Mouse (Mus musculus) forebrain, embryonic 10.5 days (tissue): ENCODE results near the gene Ttc7b. TPM values are rescaled to one million over a fixed set of nuclear protein-coding genes. Genes with fewer than 3 reads are reported as not detected.

Source experiments
- DNase-seq: peaks from one replicate; pipeline ENCODE4 v3.0.0-alpha.2; 2017; ENCODE audit warnings: low spot score; ENCODE audit errors: extremely low spot score
- H3K27ac ChIP-seq: fragments of 300-500 bp; sonication (generic); 2 replicates; pipeline ENCODE4 v1.5.1; 2016; ENCODE audit warnings: mild to moderate bottlenecking
- H3K27me3 ChIP-seq: fragments of 300-500 bp; sonication (generic); 2 replicates; pipeline ENCODE4 v1.6.1; 2016; ENCODE audit warnings: mild to moderate bottlenecking; ENCODE audit not compliant: poor library complexity, severe bottlenecking
- H3K36me3 ChIP-seq: fragments of 300-500 bp; sonication (generic); replicated peaks from 2 replicates; pipeline ENCODE4 v1.6.1; 2016; ENCODE audit warnings: mild to moderate bottlenecking, moderate library complexity
- H3K4me1 ChIP-seq: fragments of 300-500 bp; sonication (generic); 2 replicates; pipeline ENCODE4 v1.6.1; 2016
- H3K4me3 ChIP-seq: fragments of 300-500 bp; sonication (generic); 2 replicates; pipeline ENCODE4 v1.5.1; 2016; ENCODE audit warnings: mild to moderate bottlenecking, moderate library complexity
- H3K9me3 ChIP-seq: fragments of 300-500 bp; sonication (generic); 2 replicates; pipeline ENCODE4 v1.6.1; 2016; ENCODE audit warnings: mild to moderate bottlenecking, moderate library complexity
- WGBS: fragments of 180-500 bp; shearing (Covaris S2); methylation state at CpG from one replicate; pipeline ENCODE4 v1.1.7; 2016; 5-methylcytosine and 5-hydroxymethylcytosine counted together
- polyA plus RNA-seq: library from polyadenylated mRNA; unstranded; fragments of >200 nt; fragmentation: Nextera tagmentation; extraction: Ambion mirVana; gene quantifications from 2 replicates; pipeline ENCODE4 v1.2.1, GENCODE M21; 2016

Gene Ttc7b
- polyA plus RNA-seq, result 4.6 and 5.5 TPM in 2 replicates

DNA sequence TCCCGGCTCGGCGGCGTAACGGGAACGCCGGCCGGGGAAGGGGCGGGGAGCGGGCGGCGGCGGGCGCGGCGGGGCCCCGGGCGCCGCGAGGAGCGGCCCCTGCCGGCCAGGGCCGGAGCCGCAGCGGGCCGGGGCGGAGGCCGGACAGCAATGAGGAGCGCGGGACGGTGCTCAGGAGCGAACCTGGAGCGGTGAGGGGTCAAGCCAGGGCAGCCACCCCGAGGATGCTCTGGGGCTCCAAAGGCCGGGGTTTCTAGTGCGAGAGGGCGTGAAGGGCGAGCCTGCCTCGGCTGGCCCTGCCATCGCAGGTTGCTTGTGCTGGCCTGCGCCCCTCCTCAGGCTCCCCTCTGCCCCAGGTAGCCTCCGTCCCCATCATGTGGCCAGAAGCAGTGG, at the start of gene Ttc7b:
Gene Ttc7b, minus strand, starts transcription at position 33 of the 393 bp plus-strand sequence.
- 6% methylated on average over 42 of the region's 42 CpGs for WGBS
- Histone ChIP-seq H3K36me3 (peaks cover 23% of the 10 kb centered on the region), H3K27ac (peak within 1 kb of the TSS; percentile 93), H3K4me3 (peak within 1 kb of the TSS; percentile 72), H3K27me3 (peaks cover 10% of the 10 kb centered on the region), H3K9me3 (no peaks in the 10 kb centered on the region), H3K4me1 (peaks cover 24% of the 10 kb centered on the region)
- peak; percentile 55 for DNase-seq

GRCm38 (mm10) chr12:100568831-100569230, 48.2 kb upstream of the Ttc7b start:
- no peak overlapping the region for H3K4me3 ChIP-seq
- H3K4me1 ChIP-seq, result no peaks in the 10 kb centered on the region
- H3K27me3 ChIP-seq, result no peaks in the 10 kb centered on the region
- no peak for DNase-seq
- no peaks in the 10 kb centered on the region for H3K9me3 ChIP-seq
- no peaks in the 10 kb centered on the region for H3K36me3 ChIP-seq
- no peak overlapping the region for H3K27ac ChIP-seq
- WGBS, result 92% methylated on average over 7 of the region's 7 CpGs

- no peak overlapping the region for H3K27ac ChIP-seq
- H3K27me3 ChIP-seq, result no peaks in the 10 kb centered on the region
- no peaks in the 10 kb centered on the region for H3K4me1 ChIP-seq
- no peak for DNase-seq
- H3K36me3 ChIP-seq, result no peaks in the 10 kb centered on the region
- no peak overlapping the region for H3K4me3 ChIP-seq
- no peaks in the 10 kb centered on the region for H3K9me3 ChIP-seq
- WGBS, result 82% methylated on average over 6 of the region's 6 CpGs
Observed at GRCm38 (mm10) chr12:100568105-100568504, 47.5 kb upstream of the Ttc7b start.

- WGBS, result 75% methylated on average over 3 of the region's 3 CpGs
- no peak for DNase-seq
- H3K36me3 ChIP-seq, result no peaks in the 10 kb centered on the region
- H3K9me3 ChIP-seq, result no peaks in the 10 kb centered on the region
- no peak overlapping the region for H3K4me3 ChIP-seq
- H3K4me1 ChIP-seq, result no peaks in the 10 kb centered on the region
- no peak overlapping the region for H3K27ac ChIP-seq
- H3K27me3 ChIP-seq, result no peaks in the 10 kb centered on the region
Observed at GRCm38 (mm10) chr12:100567627-100568026, 47.0 kb upstream of the Ttc7b start.

- DNase-seq, result no peak
- Histone ChIP-seq H3K4me3 (no peak overlapping the region), H3K36me3 (no peaks in the 10 kb centered on the region), H3K4me1 (no peaks in the 10 kb centered on the region), H3K9me3 (no peaks in the 10 kb centered on the region), H3K27ac (no peak overlapping the region), H3K27me3 (no peaks in the 10 kb centered on the region)
- WGBS, result 89% methylated on average over 6 of the region's 6 CpGs
Observed at GRCm38 (mm10) chr12:100553675-100554074, 33.0 kb upstream of the Ttc7b start.

DNA sequence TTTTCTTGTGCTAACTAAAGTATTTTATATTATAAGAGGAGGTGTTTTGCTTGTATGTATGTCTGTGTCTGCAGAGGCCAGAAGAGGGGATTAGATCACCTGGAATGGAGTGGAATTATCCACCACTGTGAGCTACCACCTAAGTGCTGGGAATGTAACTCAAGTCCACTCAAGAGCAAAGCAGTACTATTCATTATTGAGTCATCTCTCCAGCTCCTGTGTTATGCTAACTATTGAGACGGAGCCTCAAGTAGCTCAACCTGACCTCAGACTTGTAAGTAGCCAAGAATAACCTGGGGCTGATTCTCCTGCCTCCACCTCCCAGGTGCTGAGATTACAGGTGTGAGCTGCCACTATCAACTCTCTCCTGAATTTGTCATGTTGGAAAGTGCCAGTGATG, 31.3 kb upstream of the Ttc7b start:
- Histone ChIP-seq H3K27ac (no peak overlapping the region), H3K4me1 (no peaks in the 10 kb centered on the region), H3K36me3 (no peaks in the 10 kb centered on the region), H3K27me3 (no peaks in the 10 kb centered on the region), H3K9me3 (no peaks in the 10 kb centered on the region), H3K4me3 (no peak overlapping the region)
- WGBS, result 67% methylated on average over 1 of the region's 1 CpGs
- no peak for DNase-seq

- no peak overlapping the region for H3K27ac ChIP-seq
- H3K4me1 ChIP-seq, result 0 out of 2 replicates have a peak, but pooled peaks cover 2% of the 10 kb centered on the region
- no peaks in the 10 kb centered on the region for H3K36me3 ChIP-seq
- 94% methylated on average over 4 of the region's 4 CpGs for WGBS
- H3K27me3 ChIP-seq, result no peaks in the 10 kb centered on the region
- no peak for DNase-seq
- no peak overlapping the region for H3K4me3 ChIP-seq
- H3K9me3 ChIP-seq, result no peaks in the 10 kb centered on the region
Observed at GRCm38 (mm10) chr12:100544194-100544567, 23.6 kb upstream of the Ttc7b start.

GRCm38 (mm10) chr12:100543437-100544193, 23.0 kb upstream of the Ttc7b start:
- H3K4me1 ChIP-seq, result peaks cover 3% of the 10 kb centered on the region; the same call in 1 of the 2 replicates

GRCm38 (mm10) chr12:100542494-100542893, 21.9 kb upstream of the Ttc7b start:
- no peak for DNase-seq
- 90% methylated on average over 6 of the region's 6 CpGs for WGBS
- Histone ChIP-seq H3K9me3 (no peaks in the 10 kb centered on the region), H3K4me1 (peaks cover 3% of the 10 kb centered on the region; the same call in 1 of the 2 replicates), H3K36me3 (no peaks in the 10 kb centered on the region), H3K27ac (no peak overlapping the region), H3K4me3 (no peak overlapping the region), H3K27me3 (no peaks in the 10 kb centered on the region)

More at GRCm38 (mm10) chr12:100543437-100544193, 23.0 kb upstream of the Ttc7b start:
- DNase-seq, result no peak
- Histone ChIP-seq H3K4me3 (no peak overlapping the region), H3K27me3 (no peaks in the 10 kb centered on the region), H3K36me3 (no peaks in the 10 kb centered on the region), H3K27ac (no peak overlapping the region), H3K9me3 (no peaks in the 10 kb centered on the region)
- WGBS, result 82% methylated on average over 6 of the region's 6 CpGs

GRCm38 (mm10) chr12:100542076-100542475, 21.4 kb upstream of the Ttc7b start:
- DNase-seq, result no peak
- Histone ChIP-seq H3K4me1 (peaks cover 3% of the 10 kb centered on the region; the same call in 1 of the 2 replicates), H3K27ac (no peak overlapping the region), H3K9me3 (no peaks in the 10 kb centered on the region), H3K36me3 (no peaks in the 10 kb centered on the region), H3K4me3 (no peak overlapping the region), H3K27me3 (no peaks in the 10 kb centered on the region)
- WGBS, result 43% methylated on average over 3 of the region's 3 CpGs

- WGBS, result 85% methylated on average over 9 of the region's 9 CpGs
- Histone ChIP-seq H3K9me3 (no peaks in the 10 kb centered on the region), H3K4me3 (no peak overlapping the region), H3K36me3 (no peaks in the 10 kb centered on the region), H3K4me1 (peaks cover 14% of the 10 kb centered on the region), H3K27ac (no peak overlapping the region), H3K27me3 (no peaks in the 10 kb centered on the region)
- no peak for DNase-seq
Observed at GRCm38 (mm10) chr12:100539158-100539714, 18.6 kb upstream of the Ttc7b start.

DNA sequence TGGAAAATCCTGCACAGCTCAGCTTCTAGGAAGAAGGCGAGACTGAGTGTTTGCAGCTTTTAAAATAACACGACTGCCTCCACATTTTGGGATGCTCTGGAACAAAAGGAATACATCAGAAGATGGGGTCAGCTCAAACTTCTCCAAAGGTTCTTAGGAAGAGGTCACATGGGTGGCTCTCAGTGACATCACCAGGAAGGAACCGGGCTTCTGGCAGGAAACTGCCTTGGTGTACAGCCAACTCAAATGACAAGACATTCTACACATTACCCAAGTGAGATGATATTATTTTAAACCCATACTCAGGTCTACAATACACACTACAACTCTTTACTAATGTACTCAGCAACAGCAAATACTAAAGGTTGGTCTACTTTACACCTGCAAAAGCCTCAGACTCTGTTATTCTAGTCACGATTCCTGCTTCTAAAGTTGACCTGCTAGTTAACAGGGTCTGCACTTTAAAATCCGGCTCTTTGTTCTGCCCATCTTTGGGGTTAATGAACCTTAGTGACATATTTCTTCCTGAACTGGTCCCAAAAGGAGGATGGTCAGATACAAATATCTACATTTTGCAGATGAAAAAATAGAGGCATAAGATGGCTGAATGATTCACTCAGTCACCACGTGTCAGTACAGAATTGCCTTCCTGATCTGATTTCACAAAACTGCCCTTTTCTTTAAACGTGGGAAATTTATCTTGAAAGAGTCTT, 18.0 kb upstream of the Ttc7b start:
- no peaks in the 10 kb centered on the region for H3K36me3 ChIP-seq
- H3K9me3 ChIP-seq, result no peaks in the 10 kb centered on the region
- no peaks in the 10 kb centered on the region for H3K27me3 ChIP-seq
- no peak overlapping the region for H3K27ac ChIP-seq
- no peak overlapping the region for H3K4me3 ChIP-seq
- 80% methylated on average over 7 of the region's 7 CpGs for WGBS
- DNase-seq, result no peak
- peaks cover 18% of the 10 kb centered on the region for H3K4me1 ChIP-seq

DNA sequence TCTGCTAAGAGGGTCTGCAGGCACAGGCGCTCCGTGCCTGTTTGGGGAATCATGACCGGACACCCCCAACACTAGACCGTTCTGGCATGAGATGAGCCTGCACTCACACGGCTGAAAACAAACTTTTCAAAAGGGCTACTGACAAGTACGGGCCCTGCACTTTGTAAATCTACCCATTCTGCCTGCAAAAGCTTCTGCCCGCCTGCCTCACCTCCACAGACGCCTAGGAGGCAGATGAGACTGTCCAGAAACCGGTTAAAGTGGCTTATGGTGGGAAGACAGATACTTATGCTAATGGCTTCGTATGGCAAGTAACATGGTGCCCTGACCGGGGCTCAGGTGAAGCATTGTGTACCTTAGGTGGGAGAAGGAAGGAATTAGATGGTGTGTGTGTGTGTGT, 16.5 kb upstream of the Ttc7b start:
- DNase-seq, result no peak

More for the DNA sequence above, 16.5 kb upstream of the Ttc7b start:
- no peaks in the 10 kb centered on the region for H3K27me3 ChIP-seq
- 82% methylated on average over 11 of the region's 11 CpGs for WGBS
- no peak overlapping the region for H3K27ac ChIP-seq
- H3K4me1 ChIP-seq, result peaks cover 18% of the 10 kb centered on the region
- no peaks in the 10 kb centered on the region for H3K36me3 ChIP-seq
- H3K9me3 ChIP-seq, result no peaks in the 10 kb centered on the region
- H3K4me3 ChIP-seq, result no peak overlapping the region
